Mouse (Mus musculus) cerebellum, adult 8-10 months (tissue): ENCODE data around the gene Cgnl1.

Source experiments
- DNase-seq: peaks from one replicate; pipeline ENCODE4 v3.0.0; 2022

The Cgnl1 gene

DNA sequence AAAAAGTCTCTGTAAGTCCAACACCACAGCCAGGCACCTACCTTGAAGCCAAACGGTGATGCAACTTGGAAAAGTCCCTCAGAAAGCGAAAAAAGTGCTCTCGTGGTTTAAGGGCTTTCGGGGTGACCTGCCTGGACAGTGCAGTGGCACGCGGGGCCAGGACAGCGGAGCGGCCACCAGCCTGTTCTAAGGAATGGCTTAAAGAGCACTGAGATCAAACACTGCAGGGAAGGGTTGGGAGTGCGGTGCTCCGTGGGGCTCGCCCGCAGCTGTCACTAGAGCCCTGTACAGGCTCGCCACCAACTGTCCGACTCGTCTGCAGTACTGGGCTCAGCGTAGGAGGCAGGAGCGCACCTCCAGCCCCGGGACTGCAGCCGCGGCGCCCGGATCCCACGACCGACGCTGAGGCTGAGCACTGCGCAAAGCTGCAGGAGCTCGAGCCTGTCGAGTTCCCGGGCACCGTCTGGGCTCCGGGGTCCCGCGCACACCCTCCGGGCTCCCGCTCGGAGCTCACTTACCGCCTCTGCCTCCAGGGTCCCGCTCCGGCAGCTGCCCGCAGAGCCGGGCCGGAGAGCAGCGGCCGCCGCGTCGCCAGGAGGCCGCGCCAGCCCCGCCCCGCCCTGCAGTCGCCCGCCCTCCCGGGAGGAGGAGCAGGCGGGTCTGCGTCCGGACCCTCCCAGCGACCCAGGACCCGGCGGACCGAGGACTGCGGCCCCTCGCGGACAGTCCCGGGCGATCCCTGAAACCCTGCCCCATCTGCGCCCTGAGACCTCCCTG lies at the start of gene Cgnl1:
Gene Cgnl1, minus strand, starts transcription at position 612 of the 777 bp plus-strand sequence.
- DNase-seq = peak; percentile 62

DNA sequence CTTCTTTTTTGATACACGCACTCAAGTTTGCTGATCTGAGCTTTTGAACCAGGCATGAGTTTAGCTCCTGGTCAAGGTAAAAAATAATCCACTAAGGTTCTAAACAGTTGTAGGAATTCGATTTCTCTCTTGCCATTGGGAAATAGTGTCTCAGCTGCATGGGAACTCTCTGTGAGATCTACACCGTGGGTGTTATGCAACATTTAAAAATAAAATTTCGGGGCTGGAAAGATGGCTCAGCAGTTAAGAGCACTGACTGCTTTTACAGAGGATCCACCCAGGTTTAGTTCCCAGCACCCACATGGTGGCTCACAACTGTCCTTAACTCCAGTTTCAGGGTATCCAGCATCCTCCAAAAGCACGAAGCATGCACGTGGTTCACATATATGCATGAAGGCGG lies 47.1 kb upstream of the Cgnl1 start:
- no peak for DNase-seq

DNA sequence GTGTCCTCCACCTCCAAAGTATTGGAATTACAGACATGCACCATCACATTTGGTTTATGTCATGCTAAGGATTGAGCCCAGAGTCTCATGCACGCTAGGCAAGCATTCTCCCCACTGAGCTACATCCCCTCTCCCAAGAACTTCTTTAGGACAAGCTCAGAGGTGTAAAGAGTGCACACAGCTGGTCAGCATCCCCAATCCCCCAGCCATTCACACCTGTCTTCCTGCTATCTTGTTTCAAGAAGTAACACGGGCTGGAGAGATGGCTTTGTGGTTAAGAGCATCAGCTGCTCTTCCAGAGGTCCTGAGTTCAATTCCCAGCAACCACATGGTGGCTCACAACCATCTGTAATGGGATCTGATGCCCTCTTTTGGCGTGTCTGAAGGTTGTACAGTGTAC lies 44.7 kb upstream of the Cgnl1 start:
- DNase-seq = no peak

DNA sequence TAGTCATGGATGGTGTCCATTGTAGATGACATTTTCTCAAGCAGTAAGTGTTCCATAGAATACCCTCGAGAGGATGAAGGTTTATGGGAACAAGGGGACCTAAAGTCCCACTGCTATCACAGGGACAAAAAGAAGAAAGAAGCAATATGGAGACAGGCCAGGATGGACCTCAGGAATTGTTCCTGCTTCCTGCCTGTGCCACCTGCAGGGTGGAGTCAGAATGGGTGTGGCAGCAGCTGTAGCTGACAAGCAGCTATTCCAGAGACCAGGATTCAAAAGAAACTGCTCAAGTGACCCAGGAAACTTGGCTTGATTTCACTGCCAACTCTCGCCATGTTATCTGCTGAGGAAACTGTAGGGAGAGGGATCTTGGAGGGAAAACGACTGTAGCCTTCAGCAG lies 42.2 kb upstream of the Cgnl1 start:
- DNase-seq = no peak

DNA sequence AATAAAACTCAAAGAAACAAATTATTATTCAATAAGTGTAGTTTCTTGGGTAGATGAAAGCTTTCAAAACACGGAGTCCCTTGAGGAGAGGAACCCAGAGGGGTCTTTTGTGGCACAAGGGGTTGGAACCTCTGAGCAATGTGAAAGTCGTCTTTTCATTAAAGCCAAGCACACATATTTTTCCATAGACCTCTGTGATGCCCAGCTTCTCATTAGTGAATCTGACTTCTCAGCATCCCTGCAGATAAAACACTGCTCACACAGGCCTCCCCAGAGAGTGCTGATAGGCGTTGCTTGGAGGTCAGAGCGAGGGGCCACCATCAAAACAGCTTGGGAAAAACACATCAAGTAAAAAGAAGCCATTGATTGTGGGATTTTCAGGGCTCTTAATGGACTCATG lies 41.5 kb upstream of the Cgnl1 start:
- no peak for DNase-seq

DNA sequence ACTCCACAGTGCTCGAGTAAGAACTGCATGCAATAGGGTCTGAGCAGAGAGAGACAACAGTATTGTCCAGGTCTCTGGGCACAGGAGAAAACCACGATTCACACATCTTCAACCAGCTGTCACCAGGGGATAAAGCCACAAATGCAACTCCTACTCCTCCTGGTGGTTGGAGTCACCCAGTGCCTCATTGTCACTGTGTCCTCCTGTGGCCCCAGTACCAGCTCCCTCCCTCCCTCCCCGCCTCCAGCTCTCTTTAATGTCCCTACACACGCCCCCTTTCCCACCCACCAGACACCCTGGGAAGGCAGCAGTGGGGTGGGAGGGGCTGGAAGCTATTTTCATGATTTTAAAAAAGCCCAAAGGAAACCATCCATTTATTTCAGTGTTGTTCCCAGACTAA lies 41.0 kb upstream of the Cgnl1 start:
- DNase-seq = no peak

DNA sequence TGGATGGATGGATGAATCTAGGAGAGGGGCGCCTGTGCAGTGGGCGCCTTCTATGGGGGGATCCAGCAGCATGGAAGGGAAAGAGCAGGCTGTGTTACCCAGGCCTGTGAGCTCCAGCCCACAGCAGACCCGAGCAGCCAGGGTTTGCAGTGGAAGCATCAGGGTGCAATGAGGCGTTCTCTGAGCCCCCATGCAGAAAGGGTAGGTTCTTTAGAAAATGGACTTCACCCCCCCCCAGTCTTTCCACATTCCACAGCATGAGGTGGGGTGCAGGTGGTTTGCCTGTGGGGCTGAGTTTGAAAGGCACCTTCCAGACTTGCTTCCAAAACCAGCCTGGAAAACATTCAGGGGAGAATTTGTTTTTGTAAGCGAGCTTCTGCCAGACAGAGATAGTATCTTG lies 40.0 kb upstream of the Cgnl1 start:
- no peak for DNase-seq

DNA sequence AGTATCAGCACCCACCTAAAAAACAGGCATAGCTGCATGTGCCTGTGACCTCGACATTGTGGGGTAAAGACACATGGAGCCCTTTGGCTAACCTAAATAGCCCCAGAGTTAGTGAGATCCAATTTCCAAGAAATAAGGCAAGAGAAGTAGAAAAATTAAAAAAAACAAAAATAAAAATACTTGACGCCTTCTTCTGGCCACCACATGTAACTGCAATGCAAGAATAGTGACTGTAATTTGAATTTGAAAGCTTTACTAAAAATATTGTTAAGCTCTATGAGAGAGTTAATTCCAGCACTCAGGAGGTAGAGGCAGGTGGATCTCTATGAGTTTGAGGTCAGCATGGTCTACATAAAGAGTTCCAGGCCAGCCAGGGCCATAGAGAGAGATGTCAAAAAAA lies 39.3 kb upstream of the Cgnl1 start:
- DNase-seq = no peak

DNA sequence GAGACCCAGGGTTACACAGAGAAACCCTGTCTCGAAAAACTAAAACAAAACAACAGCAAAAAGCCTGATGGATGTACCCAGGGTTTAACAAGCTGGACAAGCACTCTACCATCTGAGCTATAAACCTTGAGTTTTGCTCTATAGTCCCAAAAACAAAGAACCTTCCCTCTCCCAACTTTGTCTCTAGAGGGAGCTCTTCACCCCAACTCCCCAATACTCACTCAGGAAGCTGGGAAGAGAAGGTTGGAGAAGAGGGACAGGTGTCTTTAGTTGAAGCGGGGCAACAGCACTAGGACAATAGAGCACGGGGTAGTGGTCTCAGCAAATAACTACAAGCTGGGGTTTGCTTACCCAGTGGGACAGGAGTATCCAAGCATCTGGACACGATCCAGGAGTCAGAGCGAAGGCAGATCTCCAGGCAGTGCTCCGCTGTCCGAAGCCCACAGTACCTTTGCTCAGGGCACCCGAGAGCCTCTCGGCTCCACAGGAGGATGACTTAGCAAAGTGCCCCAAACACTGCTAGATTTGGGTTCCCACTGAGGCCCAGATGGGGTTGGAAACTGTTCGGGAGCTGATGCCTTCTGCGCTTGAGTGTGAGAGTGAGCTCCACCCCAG lies 37.3 kb upstream of the Cgnl1 start:
- peak; percentile 45 for DNase-seq

DNA sequence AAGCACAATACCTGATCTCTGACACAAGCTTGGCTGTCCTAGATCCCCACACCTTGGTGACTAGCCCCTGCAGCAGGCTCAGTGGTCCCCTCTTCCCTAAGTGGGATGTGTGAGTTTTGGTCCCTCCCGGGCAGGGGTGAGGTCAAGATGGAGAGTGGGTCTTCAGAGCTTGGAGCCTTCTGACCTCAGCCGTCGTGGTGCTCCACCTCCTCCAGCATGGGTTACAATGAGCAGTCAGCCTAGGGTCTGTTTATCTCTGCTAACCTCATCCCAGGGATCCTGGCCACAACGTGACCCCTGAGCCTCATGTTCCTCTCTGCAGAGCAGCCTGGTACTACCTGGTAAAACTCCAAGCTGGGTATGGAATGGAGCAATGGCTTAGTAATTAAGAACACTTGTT lies 36.4 kb upstream of the Cgnl1 start:
- no peak for DNase-seq

DNA sequence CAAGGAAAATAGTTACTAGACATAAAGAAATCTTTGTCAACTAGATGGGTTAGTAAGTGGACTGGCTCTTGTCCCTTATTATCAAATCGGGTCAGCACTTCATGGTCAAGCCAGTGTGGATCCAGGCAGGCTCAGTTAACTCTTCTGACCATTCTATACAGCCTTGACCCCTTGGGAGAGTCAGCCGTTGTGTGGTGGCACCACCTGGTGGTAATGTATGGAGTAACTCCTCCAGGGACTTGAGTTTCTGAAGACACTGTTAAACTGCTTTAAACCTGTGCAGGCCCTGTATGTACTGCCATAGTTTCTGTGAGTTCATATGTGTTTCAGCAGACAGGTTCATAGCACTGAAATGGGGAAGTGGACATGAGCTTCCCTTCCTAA lies 35.0 kb upstream of the Cgnl1 start:
- DNase-seq = peak; percentile 91

DNA sequence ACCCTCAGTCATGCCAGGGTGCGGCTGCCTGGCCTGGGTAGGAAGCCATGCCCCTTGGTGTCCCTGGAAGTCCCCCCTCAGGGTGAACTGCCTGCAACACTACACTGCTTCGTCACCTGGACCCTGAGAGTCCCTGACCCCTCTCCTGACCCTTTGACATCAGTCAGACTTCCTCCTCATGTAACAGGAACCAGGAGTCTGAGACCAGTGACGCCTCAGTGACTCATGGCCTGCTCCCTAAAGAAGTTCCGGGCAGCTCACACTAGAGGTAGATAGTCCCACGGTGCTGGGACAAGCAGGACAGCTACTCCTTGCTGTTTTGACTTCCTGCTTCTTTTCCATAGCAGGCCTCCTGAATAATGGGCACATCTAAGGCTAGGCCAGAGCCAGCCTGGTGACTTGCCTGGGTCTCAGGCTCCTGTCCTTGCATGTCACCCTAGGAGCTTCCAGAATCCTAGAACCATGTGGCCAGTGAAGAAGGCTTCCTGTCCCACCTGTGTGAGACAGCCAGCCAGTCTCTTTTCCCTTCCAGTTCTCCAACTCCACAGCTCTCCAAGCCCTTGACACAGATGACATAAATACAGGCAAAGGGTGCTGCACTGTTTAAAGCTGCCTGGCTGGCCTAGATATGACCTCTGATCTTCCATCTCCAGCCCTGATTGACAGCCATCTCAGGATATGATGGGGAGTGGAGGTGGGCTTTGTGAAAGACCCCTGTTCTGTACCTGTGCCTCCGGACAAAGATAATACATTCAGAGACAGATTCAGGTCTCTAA lies 34.4 kb upstream of the Cgnl1 start:
- DNase-seq = no peak

DNA sequence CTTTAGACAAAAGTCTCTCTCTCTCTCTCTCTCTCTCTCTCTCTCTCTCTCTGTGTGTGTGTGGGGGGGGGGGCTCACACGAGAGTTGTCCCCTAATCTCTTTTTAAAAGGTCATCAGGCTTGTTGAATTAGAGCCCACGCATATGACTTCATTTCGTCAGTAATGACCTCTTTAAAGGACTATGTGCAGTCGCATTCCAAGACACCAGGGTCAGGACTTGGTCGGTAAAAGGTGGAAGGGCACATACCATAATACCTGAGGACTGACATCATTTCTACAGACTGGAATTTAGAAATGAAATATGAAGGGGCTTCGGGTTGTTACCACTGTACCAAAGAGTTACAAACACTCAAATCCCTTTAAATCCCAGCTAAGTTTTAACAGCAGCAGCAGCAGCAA lies 32.7 kb upstream of the Cgnl1 start:
- no peak for DNase-seq

DNA sequence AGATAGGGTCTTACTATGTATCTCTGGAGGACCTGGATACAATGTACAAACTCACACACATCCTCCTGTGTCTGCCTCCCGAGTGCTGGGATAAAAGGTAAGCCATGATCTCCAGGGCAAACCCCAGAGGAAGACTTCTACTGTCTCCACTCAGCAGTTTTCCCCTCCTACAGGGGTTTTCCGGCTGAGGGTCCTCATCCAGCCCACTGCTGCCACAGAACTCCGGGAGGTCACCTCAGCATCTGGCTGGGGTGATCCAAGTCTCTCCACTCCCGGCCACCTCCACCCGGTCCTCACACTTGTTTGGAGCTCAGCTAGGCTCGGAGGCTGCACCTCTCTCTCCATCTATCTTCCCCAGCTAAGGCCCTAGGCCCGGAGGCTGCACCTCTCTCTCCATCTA lies 31.9 kb upstream of the Cgnl1 start:
- no peak for DNase-seq

DNA sequence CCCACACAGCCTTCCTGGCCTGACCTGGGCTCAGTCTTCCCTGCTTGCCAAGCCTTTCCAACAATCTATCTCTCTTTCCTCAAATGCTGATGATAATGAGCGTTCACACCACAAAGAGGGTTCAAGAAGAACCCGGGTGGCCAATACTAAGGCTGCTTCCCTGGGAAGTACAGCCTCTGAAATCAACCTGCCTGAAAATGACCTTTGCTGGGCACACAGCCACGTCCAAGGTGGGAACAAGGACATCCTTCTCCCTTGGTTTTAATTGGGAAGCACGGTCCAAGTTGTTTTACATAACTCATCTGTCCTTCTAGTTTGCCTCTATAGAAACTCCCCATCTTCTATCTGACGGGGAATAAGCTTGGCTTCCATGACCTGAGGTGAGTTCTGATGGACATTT lies 28.2 kb upstream of the Cgnl1 start:
- no peak for DNase-seq

DNA sequence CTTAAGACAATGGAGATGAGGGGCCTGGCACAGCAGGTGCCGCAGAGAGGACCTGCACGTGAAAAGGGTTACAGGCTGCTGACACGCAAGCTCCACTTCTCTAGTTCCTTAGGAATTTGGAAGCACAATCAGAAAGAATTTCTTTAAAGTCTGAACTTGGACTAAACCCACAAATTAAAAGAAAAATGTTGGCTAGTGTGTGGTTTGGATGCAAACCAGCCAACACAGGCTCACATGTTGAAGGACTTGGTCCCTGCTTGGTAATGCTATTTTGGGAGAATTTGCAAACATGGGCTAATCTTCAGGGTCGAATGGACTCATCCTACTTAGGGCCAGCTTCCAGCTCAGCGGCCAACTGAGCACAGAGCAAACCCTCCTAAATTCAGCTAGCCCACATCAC lies 26.8 kb upstream of the Cgnl1 start:
- DNase-seq = no peak

DNA sequence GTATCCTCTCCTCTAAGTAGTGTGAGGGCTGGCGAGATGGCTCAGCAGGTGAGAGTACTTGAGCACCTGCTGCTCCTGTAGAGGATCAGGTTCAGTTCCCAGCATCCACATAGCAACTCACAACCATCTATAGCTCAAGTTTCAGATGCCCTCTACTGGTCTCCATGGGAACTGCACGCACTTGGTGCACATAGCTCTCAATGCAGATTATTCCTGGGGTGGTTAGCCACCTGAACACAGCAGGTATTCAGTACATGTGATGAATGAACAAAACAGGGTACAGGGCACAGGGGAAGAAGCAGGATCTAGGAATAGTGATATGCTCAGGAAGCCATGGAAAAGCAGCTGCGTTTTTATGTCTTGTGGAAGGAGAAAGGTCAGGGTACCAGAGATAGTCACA lies 6.0 kb upstream of the Cgnl1 start:
- no peak for DNase-seq

DNA sequence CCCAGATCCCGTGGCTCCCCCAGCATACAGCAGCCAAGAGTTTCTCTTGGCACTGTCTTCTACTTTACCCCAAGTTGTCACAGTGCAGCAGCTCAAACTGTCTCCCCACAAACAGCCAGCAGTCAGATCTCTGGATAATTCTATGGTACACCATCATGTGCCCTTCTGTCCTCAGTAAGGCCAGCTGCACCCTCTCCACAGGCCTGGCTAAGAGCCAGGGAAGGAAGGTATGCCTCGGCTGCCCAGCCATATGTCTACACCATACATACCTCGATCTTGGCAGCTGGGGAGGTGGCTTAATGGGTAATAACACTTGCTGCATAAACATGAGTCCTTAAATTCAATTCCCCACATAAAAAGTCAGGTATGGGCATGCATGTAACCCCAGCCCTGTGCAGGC lies 4.9 kb upstream of the Cgnl1 start:
- DNase-seq = peak; percentile 29

DNA sequence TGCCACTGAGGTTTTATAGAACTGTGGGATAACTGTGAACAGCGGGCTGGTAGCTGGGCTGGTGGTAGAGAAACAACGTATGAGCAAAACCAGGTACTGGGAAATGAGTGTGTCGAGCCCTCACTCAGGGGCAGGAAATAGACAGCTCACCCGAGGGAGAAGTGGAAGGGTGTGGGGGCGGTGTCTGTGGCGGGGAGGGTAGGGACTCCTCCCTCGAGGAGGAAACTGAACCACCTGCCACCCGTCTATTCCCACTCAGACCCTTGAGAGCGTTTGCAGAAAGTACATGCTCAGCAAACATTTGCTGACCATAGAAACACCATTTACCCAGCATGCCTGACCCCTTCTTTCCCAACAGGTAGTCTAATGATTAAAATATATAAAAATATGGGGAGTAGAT lies 2.2 kb upstream of the Cgnl1 start:
- DNase-seq = no peak

DNA sequence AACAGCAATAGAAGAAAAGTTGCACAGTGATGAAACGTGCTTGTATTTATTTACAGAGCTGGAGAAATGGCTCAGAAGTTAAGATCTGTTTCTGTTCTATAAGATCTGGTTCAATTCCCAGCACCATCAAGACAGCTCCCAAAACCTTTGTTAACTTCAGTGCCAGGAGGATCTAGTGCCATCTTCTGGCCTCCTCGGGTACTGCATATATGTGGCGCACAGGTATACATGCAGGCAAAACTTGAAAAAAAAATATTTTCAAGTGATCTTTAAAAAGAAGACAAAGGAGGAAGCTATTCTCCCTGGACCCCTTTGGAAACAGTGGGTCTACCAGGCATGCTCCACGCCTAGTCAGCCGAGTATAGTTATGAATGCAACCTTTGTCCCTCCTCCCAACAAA lies 936 bp upstream of the Cgnl1 start:
- peak; percentile 64 for DNase-seq

DNA sequence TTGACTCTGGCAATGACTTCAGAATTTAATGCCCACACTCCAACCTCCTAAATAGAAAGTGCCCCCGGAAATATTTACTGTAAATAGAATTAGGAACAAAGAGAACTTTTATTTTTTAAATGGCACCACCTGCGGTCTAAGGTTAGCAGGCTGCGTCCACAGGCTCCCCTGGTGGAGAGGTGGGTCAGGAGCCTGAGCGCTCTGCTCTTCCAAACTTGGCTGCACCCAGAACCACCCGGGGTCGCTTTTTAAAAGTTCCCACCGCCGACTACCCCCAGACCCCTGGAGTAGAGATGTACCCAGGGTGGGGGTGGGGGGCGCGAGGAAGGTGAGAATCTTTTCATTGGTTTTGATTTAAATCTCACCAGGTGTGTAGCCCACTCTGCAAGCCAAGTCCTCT lies 918 bp downstream of the Cgnl1 start:
- DNase-seq = no peak

DNA sequence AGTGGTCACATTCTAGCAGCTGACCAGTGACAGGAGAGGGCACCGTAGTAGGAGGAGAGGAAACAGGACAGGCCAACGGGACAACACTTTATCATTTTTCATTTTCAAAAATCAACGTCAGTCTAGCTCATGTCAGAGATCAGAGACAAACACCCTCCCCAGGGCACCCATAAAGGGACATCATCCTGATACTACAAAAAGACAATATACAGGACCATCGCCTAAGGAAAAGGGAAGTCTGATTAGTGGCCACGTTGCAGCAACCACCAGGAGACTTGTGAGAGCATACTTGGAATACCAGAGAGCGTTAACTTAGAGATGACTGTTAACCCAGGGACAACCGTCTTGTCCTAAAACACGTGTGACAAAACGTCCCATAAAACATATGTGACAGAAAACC lies 1.7 kb downstream of the Cgnl1 start:
- DNase-seq = no peak

DNA sequence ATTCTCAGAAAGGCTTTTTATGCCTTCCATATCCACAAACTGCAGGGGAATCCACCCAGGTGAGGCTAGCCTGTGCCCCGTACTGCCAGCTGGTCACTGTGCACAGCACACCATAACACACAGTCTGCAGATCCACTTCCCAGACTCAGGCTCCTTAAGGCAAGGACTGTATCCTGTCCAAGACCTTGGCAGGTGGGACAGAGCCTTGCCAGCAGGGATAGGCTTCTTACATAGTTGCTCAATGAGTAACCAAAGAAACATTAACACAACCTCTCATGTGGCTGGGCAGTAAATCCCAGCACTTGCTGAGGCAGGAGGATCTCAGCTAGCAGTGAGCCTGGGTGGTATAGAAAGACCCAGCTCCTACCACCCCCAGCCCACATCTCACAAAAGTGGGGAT lies 3.3 kb downstream of the Cgnl1 start:
- DNase-seq = no peak

DNA sequence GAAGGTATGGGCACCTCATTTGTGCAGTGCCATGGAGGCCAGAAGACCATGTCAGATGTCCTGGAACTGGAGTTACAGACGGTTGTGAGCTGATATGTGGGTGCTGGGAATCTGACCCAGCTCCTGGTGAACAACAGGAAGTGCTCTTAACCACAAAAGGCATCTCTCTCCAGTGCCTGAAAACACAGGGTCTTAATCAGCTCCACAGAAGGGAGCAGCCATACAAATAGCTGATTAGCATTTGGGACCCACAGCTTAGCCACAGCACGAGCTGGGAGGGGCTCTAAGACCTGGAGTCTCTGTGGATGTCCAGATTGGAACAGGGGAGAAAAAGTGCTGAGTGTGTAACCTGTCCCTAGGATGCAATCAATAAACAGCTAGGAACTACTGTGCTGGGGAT lies 4.5 kb downstream of the Cgnl1 start:
- no peak for DNase-seq
